Mouse (Mus musculus) urinary bladder, postnatal 10 days (tissue): ENCODE measurements around the gene Tapbp.
"Not testable (repeated sequence)": the region's sequence is repeated elsewhere in the genome, so short reads cannot be mapped to it uniquely, and the experiment has no call there.

Experiments
- DNase-seq: peaks from one replicate; pipeline ENCODE4 v3.0.0; 2022; ENCODE audit warnings: low spot score

The Tapbp gene

GRCm38 (mm10) chr17:33904835-33905234 lies 10.9 kb upstream of the Tapbp start, which contains the start of gene Platr17:
Gene Platr17 (plus strand): TSS chr17:33905135.
- not testable (repeated sequence) for DNase-seq

GRCm38 (mm10) chr17:33908331-33909076 lies 7.2 kb upstream of the Tapbp start:
- DNase-seq, result no peak

- peak; percentile 96 for DNase-seq
These were observed 6.4 kb upstream of the Tapbp start, which contains the start of gene Daxx for GRCm38 (mm10) chr17:33909077-33909868. Gene Daxx (plus strand): TSS chr17:33909414.

DNA sequence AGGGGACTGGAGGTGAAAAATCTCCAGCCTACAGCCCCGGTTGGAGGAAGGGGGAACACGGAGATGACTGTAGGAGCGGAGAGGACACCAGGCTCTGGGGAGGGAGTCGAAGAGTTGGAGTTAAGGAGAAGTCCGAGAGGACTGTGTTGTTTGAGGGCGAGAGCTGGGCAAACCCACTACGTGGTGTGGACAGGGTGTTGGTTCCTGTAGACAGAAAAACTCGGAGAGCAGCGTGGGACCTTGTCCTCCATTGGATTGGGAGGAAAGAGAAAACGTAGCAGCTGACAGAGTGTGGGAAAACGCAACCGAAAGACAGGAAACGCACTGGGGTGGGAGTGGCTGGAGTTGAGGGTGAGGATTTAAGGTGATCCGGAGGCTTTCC lies 5.8 kb upstream of the Tapbp start:
- DNase-seq, result no peak

DNA sequence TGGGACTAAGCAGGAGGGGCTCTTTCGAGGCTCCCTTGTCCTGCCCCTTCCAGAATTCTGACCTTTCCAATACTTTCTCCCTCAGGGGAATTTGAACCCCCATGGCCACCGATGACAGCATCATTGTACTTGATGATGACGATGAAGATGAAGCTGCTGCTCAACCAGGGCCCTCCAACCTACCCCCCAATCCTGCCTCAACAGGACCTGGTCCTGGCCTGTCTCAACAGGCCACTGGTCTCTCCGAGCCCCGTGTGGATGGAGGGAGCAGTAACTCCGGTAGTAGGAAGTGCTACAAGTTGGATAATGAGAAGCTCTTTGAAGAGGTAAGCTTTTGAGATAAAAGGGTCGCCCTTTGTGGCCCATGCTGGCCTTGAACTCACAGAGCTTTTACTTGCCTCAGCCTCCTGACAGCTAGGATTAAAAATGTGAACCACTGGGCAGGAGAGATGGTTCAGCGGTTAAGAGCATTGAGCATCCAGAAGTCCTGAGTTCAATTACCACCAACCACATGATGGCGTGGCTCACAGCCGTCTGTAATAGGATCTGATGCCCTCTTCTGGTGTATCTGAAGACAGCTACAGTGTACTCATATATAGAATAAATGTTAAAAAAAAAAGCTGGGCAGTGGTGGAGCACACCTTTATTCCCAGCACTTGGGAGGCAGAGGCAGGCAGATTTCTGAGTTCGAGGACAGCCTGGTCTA lies 5.2 kb upstream of the Tapbp start:
- no peak for DNase-seq

DNA sequence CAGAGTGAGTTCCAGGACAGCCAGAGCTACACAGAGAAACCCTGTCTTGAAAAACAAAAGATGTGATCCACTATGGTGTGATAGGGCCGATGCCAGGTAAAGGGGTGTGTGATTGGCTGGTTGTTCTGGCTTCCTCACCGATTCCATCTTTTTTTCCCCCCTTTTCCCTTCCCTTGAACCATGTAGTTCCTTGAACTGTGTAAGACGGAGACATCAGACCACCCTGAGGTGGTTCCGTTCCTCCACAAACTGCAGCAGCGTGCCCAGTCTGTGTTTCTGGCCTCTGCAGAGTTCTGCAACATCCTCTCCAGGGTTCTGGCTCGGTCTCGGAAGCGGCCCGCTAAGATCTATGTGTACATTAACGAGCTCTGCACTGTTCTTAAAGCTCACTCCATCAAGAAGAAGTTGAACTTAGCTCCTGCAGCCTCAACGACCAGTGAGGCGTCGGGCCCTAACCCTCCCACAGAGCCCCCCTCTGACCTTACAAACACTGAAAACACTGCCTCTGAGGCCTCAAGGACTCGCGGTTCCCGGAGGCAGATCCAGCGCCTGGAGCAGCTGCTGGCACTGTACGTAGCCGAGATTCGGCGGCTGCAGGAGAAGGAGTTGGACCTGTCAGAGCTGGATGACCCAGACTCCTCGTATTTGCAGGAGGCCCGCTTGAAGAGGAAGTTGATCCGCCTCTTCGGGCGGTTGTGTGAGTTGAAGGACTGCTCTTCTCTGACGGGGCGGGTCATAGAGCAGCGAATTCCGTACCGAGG lies 4.5 kb upstream of the Tapbp start:
- no peak for DNase-seq

DNA sequence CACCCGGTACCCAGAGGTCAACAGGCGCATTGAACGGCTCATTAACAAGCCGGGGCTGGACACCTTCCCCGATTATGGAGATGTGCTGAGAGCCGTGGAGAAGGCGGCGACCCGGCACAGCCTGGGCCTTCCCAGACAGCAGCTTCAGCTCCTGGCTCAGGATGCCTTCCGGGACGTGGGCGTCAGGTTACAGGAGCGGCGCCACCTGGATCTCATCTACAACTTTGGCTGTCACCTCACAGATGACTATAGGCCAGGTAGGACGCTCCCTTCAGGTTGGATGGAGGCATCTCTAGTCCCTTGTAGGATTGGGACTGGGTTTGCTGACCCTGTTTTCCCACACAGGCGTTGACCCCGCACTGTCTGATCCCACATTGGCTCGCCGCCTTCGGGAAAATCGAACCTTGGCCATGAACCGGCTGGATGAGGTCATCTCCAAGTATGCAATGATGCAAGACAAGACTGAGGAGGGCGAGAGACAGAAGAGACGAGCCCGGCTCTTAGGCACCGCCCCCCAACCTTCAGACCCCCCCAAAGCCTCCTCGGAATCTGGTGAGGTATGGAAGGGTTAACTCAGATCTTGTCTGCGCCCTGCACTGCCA lies 3.8 kb upstream of the Tapbp start:
- no peak for DNase-seq

- DNase-seq, result no peak
These were observed 2.4 kb upstream of the Tapbp start for GRCm38 (mm10) chr17:33913264-33913663.

- no peak for DNase-seq
These were observed 1.8 kb upstream of the Tapbp start for GRCm38 (mm10) chr17:33913905-33914304.

- DNase-seq, result no peak
These were observed 719 bp upstream of the Tapbp start for GRCm38 (mm10) chr17:33914969-33915391.

GRCm38 (mm10) chr17:33916294-33916693 lies 595 bp downstream of the Tapbp start:
- DNase-seq, result no peak

DNA sequence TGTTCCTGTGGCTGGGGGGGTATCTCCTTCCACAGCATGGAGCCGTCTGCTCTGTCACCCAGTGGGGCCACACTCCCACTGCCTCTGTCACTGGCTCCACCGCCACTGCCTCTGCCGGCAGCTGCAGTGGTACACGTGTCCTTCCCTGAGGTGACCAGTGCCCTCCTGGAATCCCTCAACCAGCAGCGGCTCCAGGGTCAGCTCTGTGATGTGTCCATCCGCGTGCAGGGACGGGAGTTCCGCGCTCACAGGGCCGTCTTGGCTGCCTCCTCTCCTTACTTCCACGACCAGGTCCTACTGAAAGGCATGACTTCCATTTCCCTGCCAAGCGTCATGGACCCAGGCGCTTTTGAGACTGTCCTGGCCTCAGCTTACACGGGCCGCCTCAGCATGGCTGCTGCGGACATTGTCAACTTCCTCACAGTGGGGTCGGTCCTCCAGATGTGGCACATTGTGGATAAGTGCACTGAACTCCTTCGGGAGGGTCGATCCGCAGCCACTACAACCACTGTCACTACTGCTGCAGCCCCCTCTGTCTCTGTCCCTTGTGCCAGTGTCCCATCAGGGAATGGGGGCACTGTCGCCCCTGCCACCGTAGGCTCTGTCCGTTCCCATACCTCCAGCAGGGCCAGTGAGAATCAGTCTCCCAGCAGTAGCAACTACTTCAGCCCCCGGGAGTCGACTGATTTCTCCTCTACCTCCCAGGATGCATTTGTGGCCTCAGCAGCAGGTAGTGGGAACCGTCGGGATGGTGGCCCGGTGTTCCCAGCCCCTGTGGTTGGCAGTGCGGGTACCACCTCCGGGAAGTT lies 1.4 kb downstream of the Tapbp start:
- DNase-seq, result no peak

DNA sequence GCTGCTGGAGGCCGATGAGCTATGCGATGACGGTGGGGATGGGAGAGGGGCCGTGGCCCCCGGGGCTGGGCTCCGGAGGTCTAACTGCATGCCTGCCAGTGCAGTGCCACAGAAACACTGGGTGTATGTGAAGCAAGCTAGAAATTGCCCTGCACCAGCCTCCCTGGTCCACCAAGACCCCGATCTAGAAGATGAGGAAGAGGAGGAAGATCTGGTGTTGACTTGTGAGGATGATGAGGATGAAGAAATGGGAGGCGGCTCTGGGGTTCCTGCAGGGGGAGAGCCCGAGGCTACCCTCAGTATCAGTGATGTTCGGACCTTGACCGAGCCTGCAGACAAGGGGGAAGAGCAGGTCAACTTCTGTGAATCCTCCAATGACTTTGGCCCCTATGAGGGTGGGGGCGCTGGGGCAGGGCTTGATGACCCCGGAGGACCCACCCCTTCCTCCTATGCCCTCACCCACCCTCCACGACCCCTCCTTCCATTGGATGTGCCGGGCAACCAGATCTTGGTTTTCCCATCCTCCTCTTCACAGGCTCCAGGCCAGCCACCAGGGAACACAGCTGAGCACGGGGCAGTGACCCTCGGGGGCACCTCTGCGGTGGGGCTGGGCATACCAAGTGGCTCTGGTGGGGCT lies 2.1 kb downstream of the Tapbp start:
- no peak for DNase-seq

- no peak for DNase-seq
These were observed 2.8 kb downstream of the Tapbp start for GRCm38 (mm10) chr17:33918293-33919203.

DNA sequence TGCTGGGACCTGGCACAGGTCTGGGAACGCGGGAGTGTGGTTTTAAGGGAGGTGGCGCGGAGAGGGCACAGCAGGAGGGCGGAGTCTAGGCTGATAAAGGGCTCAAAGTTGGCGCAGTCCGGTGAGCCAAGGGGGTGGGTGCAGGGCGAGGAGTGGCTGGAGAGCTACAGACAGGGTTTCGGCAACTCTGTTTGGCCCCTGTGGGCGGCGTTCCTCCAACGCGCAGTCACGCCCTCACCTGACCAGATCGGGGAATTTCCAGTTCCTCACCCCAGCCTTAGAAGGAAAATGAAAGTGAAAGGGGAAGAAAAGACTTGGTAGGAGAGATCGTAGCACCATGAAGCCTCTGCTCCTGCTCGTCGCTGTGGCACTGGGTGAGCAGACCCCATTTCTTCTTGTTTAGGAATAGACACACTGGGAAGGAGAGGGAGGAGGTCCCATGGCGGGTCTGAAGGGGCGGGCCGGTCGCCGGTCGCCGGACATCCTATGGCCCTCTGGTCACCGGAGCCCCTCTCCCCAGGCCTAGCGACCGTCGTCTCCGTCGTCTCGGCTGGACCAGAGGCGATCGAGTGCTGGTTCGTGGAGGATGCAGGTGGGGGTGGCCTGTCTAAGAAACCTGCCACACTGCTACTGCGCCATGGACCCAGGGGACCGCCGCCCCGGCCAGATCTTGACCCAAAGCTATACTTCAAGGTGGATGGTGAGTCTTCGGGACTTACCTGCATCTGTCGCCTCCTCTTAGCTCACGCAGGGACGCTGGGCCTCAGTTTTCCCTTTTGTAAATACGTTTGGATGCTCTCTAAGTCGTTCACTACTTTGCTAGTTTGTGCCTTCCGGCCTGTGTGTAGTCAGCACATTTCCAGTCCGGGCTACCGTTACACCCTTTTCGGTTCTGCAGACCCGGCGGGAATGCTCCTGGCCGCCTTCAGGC lies 3.9 kb downstream of the Tapbp start:
- DNase-seq, result no peak

DNA sequence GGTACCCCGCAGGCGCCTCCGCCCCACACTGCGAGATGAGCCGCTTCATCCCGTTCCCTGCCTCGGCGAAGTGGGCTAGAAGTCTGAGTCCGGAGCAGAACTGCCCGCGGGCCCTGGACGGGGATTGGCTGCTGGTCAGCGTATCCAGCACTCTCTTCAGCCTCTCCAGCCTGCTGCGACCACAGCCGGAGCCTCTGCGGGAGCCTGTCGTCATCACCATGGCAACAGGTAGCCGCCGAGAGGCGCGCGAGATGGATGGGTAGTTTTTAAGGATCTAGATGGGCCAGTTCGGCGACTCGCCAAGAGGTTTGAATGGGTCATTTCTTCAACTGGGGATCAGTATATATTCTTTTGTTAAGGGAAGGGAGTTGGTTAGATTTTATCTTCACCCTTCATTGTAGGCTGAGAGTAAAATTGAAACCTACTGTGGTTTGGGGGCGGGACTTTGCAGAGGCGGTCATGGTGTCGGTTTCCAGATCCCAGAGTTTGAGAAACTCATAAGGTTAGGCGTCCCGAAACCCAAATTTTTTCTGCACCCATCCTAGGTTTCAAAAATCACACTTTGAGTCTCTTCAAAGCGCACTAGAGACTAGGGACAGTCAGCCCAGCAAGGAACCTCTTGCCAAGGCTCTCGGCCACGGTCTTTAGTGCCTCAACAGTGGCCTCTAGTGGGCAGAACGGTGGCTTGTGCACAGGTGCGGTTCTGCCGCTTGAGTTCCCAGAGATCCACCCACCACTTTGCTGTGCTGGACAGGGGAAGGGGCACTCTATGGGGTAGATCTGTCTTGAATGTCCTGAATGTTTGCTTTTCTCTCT lies 4.8 kb downstream of the Tapbp start:
- no peak for DNase-seq

GRCm38 (mm10) chr17:33921361-33921760 lies 5.7 kb downstream of the Tapbp start:
- DNase-seq, result no peak
